Mouse (Mus musculus) midbrain, embryonic 15.5 days (tissue): ENCODE data around the gene Depdc5. TPM values are rescaled to one million over a fixed set of nuclear protein-coding genes. Genes with fewer than 3 reads are reported as not detected.
"Not testable (repeated sequence)": the region's sequence is repeated elsewhere in the genome, so short reads cannot be mapped to it uniquely, and the experiment has no call there.

Source experiments
- ATAC-seq: fragments of 200-750 bp; cut with Nextera tagmentation; replicated peaks from 2 replicates; pipeline ENCODE4 v1.8.0; 2017; ENCODE audit warnings: moderate TSS enrichment
- H3K27ac ChIP-seq: fragments of 300-500 bp; sonication (generic); 2 replicates; pipeline ENCODE4 v1.5.1; 2015; ENCODE audit warnings: mild to moderate bottlenecking, inconsistent platforms
- H3K27me3 ChIP-seq: fragments of 300-500 bp; sonication (generic); replicated peaks from 2 replicates; pipeline ENCODE4 v1.6.1; 2015; ENCODE audit warnings: inconsistent platforms
- H3K36me3 ChIP-seq: fragments of 300-500 bp; sonication (generic); replicated peaks from 2 replicates; pipeline ENCODE4 v1.6.1; 2015; ENCODE audit warnings: inconsistent platforms
- H3K4me1 ChIP-seq: fragments of 300-500 bp; sonication (generic); 2 replicates; pipeline ENCODE4 v1.6.1; 2015; ENCODE audit warnings: inconsistent platforms
- H3K4me2 ChIP-seq: fragments of 300-500 bp; sonication (generic); 2 replicates; pipeline ENCODE4 v1.6.1; 2015; ENCODE audit warnings: inconsistent platforms, mild to moderate bottlenecking, moderate library complexity
- H3K4me3 ChIP-seq: fragments of 300-500 bp; sonication (generic); 2 replicates; pipeline ENCODE4 v1.5.1; 2015; ENCODE audit warnings: mild to moderate bottlenecking, inconsistent platforms
- H3K9ac ChIP-seq: fragments of 300-500 bp; sonication (generic); 2 replicates; pipeline ENCODE4 v1.6.1; 2015; ENCODE audit warnings: mild to moderate bottlenecking, inconsistent platforms
- H3K9me3 ChIP-seq: fragments of 300-500 bp; sonication (generic); 2 replicates; pipeline ENCODE4 v1.6.1; 2016; ENCODE audit warnings: inconsistent platforms
- WGBS: fragments of 180-500 bp; shearing (Covaris S2); methylation state at CpG from one replicate; pipeline ENCODE4 v1.1.7; 2015; ENCODE audit warnings: mixed read lengths; 5-methylcytosine and 5-hydroxymethylcytosine counted together
- polyA plus RNA-seq: library from polyadenylated mRNA; unstranded; fragments of >200 nt; fragmentation: Nextera tagmentation; extraction: Ambion mirVana; gene quantifications from 2 replicates; pipeline ENCODE4 v1.2.1, GENCODE M21; 2015

Gene Depdc5
- polyA plus RNA-seq, 1 experiment from 2014 or later = 33.5 TPM

- peaks cover 61% of the 10 kb centered on the region for H3K4me1 ChIP-seq
- no peak overlapping the region for H3K9ac ChIP-seq
- H3K27ac ChIP-seq = no peak overlapping the region
- H3K4me2 ChIP-seq = peak overlapping the region; percentile 25; the same call in 1 of the 2 replicates
- WGBS = 84% methylated on average over 2 of the region's 2 CpGs
- H3K27me3 ChIP-seq = no peaks in the 10 kb centered on the region
- H3K4me3 ChIP-seq = no peak overlapping the region
- ATAC-seq = no peak
- no peaks in the 10 kb centered on the region for H3K9me3 ChIP-seq
- 0 out of 2 replicates have a peak, but pooled peaks cover 11% of the 10 kb centered on the region for H3K36me3 ChIP-seq
These were observed 158.1 kb downstream of the Depdc5 start for GRCm38 (mm10) chr5:33021622-33022021.

- Histone ChIP-seq H3K27ac (no peak overlapping the region), H3K4me1 (peaks cover 51% of the 10 kb centered on the region), H3K36me3 (peaks cover 11% of the 10 kb centered on the region; the same call in 1 of the 2 replicates), H3K4me2 (no peak overlapping the region), H3K9me3 (no peaks in the 10 kb centered on the region), H3K27me3 (no peaks in the 10 kb centered on the region), H3K9ac (no peak overlapping the region), H3K4me3 (no peak overlapping the region)
- no peak for ATAC-seq
- WGBS = 97% methylated on average over 4 of the region's 4 CpGs
These were observed 159.8 kb downstream of the Depdc5 start for GRCm38 (mm10) chr5:33023337-33023736.

DNA sequence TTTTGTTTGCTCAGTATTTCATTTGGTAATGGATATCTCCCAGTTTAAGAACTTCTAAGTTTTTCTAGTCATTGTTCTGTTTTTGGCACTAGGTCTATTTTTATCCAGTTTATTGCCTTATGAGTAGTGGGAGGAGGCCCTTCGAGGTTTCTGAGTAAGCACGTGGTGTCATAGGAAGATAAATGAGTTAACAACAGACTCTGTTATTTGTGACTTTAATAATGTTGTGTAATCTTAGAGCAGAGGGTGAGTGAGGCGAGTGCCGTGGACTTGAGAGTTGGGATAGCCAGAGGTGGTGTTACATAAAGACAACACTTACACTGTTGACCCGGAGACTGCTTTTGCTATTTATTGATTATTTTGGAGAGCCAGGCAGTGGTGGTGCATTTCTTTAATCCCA is 161.0 kb downstream of the Depdc5 start:
- H3K27ac ChIP-seq = no peak overlapping the region
- no peak overlapping the region for H3K4me2 ChIP-seq
- ATAC-seq = no peak
- 90% methylated on average over 5 of the region's 5 CpGs for WGBS
- peaks cover 56% of the 10 kb centered on the region for H3K4me1 ChIP-seq
- no peaks in the 10 kb centered on the region for H3K27me3 ChIP-seq
- H3K9me3 ChIP-seq = no peaks in the 10 kb centered on the region
- peaks cover 11% of the 10 kb centered on the region; the same call in 1 of the 2 replicates for H3K36me3 ChIP-seq
- H3K4me3 ChIP-seq = no peak overlapping the region
- H3K9ac ChIP-seq = no peak overlapping the region

DNA sequence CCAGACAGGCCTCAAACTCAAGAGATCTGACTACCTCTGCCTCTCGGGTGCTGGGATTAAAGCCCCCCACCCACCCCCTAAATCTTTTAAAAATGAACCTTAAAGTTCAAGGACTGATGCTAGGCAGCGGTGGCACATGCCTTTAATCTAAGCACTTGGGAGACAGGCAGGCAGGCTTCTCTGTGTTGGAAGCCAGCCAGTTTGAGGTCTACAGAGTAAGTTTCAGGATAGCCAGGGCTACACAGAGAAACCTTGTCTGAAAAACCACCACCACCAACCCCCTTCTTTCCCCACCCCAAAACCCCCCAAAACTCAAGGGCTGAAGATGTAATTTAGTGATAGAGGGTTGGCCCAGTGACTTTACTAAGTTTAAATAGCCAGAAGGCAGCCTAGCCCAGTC is 165.2 kb downstream of the Depdc5 start:
- Histone ChIP-seq H3K9me3 (no peaks in the 10 kb centered on the region), H3K4me1 (peaks cover 47% of the 10 kb centered on the region), H3K4me2 (no peak overlapping the region), H3K4me3 (no peak overlapping the region), H3K27me3 (no peaks in the 10 kb centered on the region), H3K9ac (no peak overlapping the region), H3K27ac (no peak overlapping the region), H3K36me3 (peaks cover 11% of the 10 kb centered on the region; the same call in 1 of the 2 replicates)
- no peak for ATAC-seq
- WGBS = 68% methylated on average over 2 of the region's 2 CpGs

- peaks cover 32% of the 10 kb centered on the region for H3K4me1 ChIP-seq
- H3K27ac ChIP-seq = peak overlapping the region; percentile 86
- no peak overlapping the region for H3K4me3 ChIP-seq
- 34% methylated on average over 4 of the region's 4 CpGs for WGBS
- H3K9ac ChIP-seq = no peak overlapping the region
- peak; percentile 87 for ATAC-seq
- no peaks in the 10 kb centered on the region for H3K9me3 ChIP-seq
- H3K4me2 ChIP-seq = peak overlapping the region; percentile 35
- peaks cover 4% of the 10 kb centered on the region; the same call in 1 of the 2 replicates for H3K36me3 ChIP-seq
- H3K27me3 ChIP-seq = no peaks in the 10 kb centered on the region
These were observed 167.1 kb downstream of the Depdc5 start for GRCm38 (mm10) chr5:33030425-33031175.

- H3K4me1 ChIP-seq = peaks cover 32% of the 10 kb centered on the region
- ATAC-seq = no peak
- no peak overlapping the region for H3K4me2 ChIP-seq
- H3K36me3 ChIP-seq = no peaks in the 10 kb centered on the region; the same call in 1 of the 2 replicates
- H3K9ac ChIP-seq = no peak overlapping the region
- H3K27ac ChIP-seq = peak overlapping the region; percentile 86; the same call in 1 of the 2 replicates
- H3K9me3 ChIP-seq = no peaks in the 10 kb centered on the region
- no peak overlapping the region for H3K4me3 ChIP-seq
- H3K27me3 ChIP-seq = no peaks in the 10 kb centered on the region
- 90% methylated on average over 10 of the region's 10 CpGs for WGBS
These were observed 168.7 kb downstream of the Depdc5 start for GRCm38 (mm10) chr5:33032036-33032773.

DNA sequence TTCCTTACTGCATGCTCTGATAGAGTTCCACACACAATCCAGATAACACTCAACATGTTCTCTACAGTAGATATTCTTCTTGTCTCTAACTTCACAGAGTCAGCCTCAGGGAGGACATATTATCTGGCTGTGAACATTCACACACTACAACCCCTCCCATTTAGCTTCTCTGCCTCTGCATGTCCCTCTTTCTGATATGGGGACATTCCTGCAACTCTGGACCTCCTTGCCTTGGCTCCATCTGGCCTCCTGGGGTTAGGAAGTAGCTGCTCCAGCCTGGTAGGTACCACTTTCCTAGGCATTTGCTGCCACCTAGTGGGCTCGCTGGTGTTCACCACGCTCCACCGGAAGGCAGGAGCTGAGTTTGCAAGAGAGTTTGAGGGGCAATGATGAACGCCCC is 169.6 kb downstream of the Depdc5 start:
- no peak overlapping the region for H3K27ac ChIP-seq
- no peaks in the 10 kb centered on the region; the same call in 1 of the 2 replicates for H3K36me3 ChIP-seq
- ATAC-seq = 0 out of 2 replicates have a peak, but pooled peaks have one; percentile 43
- H3K9me3 ChIP-seq = no peaks in the 10 kb centered on the region
- no peak overlapping the region for H3K4me2 ChIP-seq
- peaks cover 32% of the 10 kb centered on the region for H3K4me1 ChIP-seq
- under 1% methylated on average over 4 of the region's 4 CpGs for WGBS
- no peaks in the 10 kb centered on the region for H3K27me3 ChIP-seq
- no peak overlapping the region for H3K4me3 ChIP-seq
- no peak overlapping the region for H3K9ac ChIP-seq

- not testable (repeated sequence) for H3K9ac ChIP-seq, ATAC-seq, H3K27ac ChIP-seq, H3K4me3 ChIP-seq, H3K36me3 ChIP-seq, H3K4me2 ChIP-seq, H3K27me3 ChIP-seq, H3K9me3 ChIP-seq
- 47% methylated on average over 8 of the region's 8 CpGs for WGBS
- peaks cover 32% of the 10 kb centered on the region for H3K4me1 ChIP-seq
These were observed 170.1 kb downstream of the Depdc5 start for GRCm38 (mm10) chr5:33033633-33034032.

DNA sequence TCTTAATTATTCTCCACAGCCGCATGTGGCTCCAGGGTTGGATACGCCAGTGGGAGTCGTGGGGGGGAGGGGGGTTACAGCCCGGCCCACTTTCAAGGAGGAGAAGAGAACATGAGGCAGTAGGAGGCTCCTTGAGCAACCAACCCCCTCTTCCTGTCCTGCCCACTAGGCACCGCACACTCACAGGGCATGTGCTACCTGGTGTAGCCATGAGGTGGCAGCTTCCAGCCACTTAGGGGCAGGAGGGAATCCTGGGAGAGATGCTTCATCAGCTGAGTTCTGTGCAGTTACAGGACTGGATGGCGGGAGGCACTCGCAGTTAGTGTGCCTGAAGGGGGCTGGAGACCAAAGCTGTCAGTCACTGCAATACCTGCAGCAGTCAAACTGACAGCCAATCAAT is 170.6 kb downstream of the Depdc5 start:
- 21% methylated on average over 7 of the region's 7 CpGs for WGBS
- no peak overlapping the region for H3K9ac ChIP-seq
- no peaks in the 10 kb centered on the region for H3K27me3 ChIP-seq
- no peak overlapping the region for H3K4me2 ChIP-seq
- no peak overlapping the region for H3K4me3 ChIP-seq
- ATAC-seq = no peak
- H3K4me1 ChIP-seq = peaks cover 31% of the 10 kb centered on the region
- no peaks in the 10 kb centered on the region for H3K36me3 ChIP-seq
- H3K27ac ChIP-seq = no peak overlapping the region
- no peaks in the 10 kb centered on the region for H3K9me3 ChIP-seq

DNA sequence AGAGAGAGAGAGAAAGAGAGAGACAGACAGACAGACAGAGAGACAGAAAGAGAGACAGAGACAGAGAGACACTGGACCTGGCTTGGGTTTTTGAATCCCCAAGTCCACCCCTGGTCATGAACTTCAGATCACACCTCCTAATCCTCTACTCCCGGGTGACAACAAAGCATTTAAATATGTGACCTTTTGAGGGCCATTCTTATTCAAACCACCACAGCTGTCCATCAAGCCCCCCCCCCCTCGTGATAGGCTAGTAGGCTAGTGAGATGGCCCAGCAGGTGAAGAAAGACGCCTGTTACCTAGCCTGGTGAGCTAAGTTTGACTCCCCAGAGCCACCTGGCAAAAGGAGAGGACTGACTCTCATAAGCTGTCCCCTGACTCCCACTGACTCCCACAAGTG is 171.4 kb downstream of the Depdc5 start:
- no peaks in the 10 kb centered on the region for H3K36me3 ChIP-seq
- no peaks in the 10 kb centered on the region for H3K9me3 ChIP-seq
- no peak for ATAC-seq
- peaks cover 26% of the 10 kb centered on the region for H3K4me1 ChIP-seq
- H3K27me3 ChIP-seq = no peaks in the 10 kb centered on the region
- 28% methylated on average over 3 of the region's 3 CpGs for WGBS
- H3K4me2 ChIP-seq = no peak overlapping the region
- no peak overlapping the region for H3K9ac ChIP-seq
- no peak overlapping the region for H3K4me3 ChIP-seq
- H3K27ac ChIP-seq = no peak overlapping the region

DNA sequence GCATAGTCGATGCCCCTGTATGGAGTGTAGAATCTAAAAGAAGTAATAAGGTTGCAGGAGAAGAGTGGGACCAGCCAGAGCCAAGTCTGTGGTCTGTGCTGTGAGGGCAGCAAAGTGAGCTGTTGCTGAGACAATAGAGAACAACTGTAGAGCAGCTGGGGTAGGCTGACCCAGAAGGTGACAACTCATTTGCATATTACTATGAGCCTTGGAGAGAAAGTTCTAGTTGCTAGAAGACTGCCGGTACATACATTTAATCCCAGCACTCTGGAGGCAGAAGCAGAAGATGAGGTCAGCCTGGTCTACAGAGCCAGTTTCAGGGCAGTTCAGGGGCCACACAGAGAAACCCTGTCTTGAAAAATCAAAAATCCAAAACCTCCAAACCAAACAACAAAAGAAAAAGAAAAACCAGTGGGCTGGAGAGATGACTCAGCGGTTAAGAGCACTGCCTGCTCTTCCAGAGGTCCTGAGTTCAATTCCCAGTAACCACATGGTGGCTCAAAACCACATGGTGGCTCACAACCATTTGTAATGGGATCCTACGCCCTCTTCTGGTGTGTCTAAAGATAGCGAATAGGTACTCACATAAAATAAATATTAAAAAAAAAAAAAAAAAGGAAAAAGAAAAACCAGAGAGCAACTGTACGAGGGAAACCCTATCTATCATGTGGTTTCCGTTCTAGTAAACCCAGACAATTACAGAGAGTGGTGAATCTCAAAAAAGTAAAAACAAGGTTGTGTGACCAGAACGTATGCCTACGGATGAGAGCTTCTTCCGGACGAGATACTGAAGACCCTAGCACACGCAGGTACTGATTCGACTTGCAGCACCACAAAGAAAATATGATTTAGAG is 175.4 kb downstream of the Depdc5 start:
- Histone ChIP-seq H3K27me3 (no peaks in the 10 kb centered on the region), H3K9ac (no peak overlapping the region), H3K9me3 (no peaks in the 10 kb centered on the region), H3K4me1 (peaks cover 3% of the 10 kb centered on the region), H3K4me3 (no peak overlapping the region), H3K27ac (no peak overlapping the region), H3K4me2 (peak overlapping the region; percentile 48), H3K36me3 (no peaks in the 10 kb centered on the region)
- WGBS = 45% methylated on average over 13 of the region's 13 CpGs
- ATAC-seq = no peak

- H3K4me2 ChIP-seq = peak overlapping the region; percentile 48
- no peaks in the 10 kb centered on the region for H3K27me3 ChIP-seq
- H3K4me1 ChIP-seq = peaks cover 3% of the 10 kb centered on the region
- H3K4me3 ChIP-seq = no peak overlapping the region
- H3K27ac ChIP-seq = no peak overlapping the region
- ATAC-seq = no peak
- 6% methylated on average over 13 of the region's 13 CpGs for WGBS
- H3K9me3 ChIP-seq = no peaks in the 10 kb centered on the region
- H3K36me3 ChIP-seq = no peaks in the 10 kb centered on the region
- H3K9ac ChIP-seq = no peak overlapping the region
These were observed 176.0 kb downstream of the Depdc5 start for GRCm38 (mm10) chr5:33039510-33039911.
